Mouse (Mus musculus) left cerebral cortex, postnatal 14 days (tissue): Measurements from ENCODE around the gene Zfr2. TPM values are rescaled to one million over a fixed set of nuclear protein-coding genes. Genes with fewer than 3 reads are reported as not detected.

Source experiments
- DNase-seq, 2 experiments: peaks; one replicate each; pipeline ENCODE4 v3.0.0; 2021 to 2022; ENCODE audit warnings: low spot score in 2 of 2, mixed read lengths in 1 of 2
- intact Hi-C: fragments of 180-260 bp; cut with DNase I; formaldehyde crosslinking; loops from one replicate; pipeline ENCODE4 v1.15.1; 2025
- long read RNA-seq, 2 experiments: library from polyadenylated mRNA; stranded (forward); transcript quantifications; one replicate each; pipeline ENCODE4 v2.0.0; 2021
- total RNA-seq, 2 experiments: library from RNA; stranded (reverse); gene quantifications; 2 replicates each; pipeline ENCODE4 v1.2.3; 2021

Zfr2 gene
- total RNA-seq, result 10 to 100 TPM; 66.1 to 66.7 TPM
- long read RNA-seq, experiment 1, transcript Zfr2-201 (18 exons, 3,349 nt), result major isoform, 32 of 75 reads
- long read RNA-seq, experiment 1, partial matches to known transcripts, result 6 of 75 reads
- long read RNA-seq, experiment 1, other reads (novel, unspliced or antisense), result 34 of 75 reads
- long read RNA-seq, experiment 2, transcript Zfr2-201 (18 exons, 3,349 nt), result major isoform, 34 of 92 reads
- long read RNA-seq, experiment 2, partial matches to known transcripts, result 10 of 92 reads
- long read RNA-seq, experiment 2, other reads (novel, unspliced or antisense), result 46 of 92 reads

DNA sequence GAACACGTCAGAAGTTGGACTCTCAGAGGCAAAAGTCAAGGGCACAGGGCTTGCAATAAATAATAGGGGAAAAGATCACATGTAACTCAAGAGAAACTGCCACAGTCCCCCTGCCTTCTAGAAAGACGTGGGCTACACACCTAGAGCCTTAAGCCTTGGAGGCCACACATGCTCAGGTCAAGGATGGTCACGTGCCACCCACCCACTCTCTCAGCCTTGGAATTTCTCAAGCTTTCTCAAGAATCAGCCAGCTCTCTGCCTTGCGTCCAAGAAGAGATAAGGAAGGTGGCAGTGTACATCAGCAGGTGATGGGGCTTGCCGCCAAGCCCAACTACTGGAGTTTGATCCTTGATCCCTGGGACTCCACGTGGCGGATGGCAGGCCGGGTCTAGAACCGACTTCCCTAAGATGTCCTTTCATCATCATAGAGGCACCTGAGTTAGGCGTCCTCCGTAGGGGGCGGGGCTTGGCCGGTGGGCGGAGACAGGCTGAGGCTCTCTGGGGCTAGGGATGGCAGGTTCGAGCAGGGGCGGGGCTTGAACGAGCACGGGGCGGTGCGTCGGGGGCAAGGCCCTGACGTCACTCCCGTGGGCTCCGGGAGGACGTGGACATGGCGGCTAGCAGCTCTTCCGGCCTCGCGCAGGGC lies at the start of gene Zfr2:
Gene Zfr2, plus strand, starts transcription at position 576 of the 646 bp plus-strand sequence.
- peak; percentile 93 for DNase-seq
- intact Hi-C loops, result no loop called here

DNA sequence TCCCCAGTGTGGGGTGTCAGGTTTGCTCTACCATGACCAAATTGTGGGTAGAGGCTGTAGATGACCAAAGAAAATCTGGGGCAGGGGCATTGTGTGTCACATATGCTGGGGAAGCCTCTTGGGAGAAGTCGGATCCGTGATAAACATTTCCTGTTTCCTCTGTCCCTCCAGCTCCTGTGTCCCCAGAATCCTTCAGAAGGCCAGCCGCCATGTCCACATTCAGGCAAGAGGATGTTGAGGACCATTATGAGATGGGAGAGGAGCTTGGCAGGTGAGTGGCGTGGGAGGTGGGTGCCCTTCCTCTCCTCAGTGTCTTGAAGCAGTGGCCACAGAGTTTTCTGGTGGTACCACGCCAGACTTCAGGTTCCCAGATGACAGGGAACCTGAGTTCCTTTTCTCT lies 49.1 kb upstream of the Zfr2 start, which contains the start of gene 4930442H23Rik:
Gene 4930442H23Rik, minus strand, starts transcription at position 45 of the 400 bp plus-strand sequence.
- DNase-seq, result no peak
- intact Hi-C loops, result no loop called here

DNA sequence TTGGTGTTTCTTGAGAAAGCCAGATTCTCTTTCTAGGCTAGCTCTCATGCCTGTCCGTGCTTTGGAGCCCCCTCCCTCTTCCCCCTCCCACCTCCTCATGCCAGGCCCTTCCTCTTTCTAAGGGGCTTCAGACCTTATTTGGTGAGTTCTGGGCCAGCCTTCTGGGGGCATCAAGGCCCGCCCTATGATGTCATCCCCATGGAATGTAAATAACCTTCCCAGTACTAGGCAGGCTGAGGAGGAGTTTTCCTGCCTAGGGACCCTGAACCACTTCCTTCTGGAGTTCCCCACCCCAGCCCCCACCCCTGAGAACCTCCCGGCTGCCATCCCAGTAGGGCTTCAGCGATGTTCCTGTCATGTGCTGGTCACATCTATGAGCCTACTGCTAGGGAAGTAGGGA lies 48.2 kb upstream of the Zfr2 start:
- intact Hi-C loops, result no loop called here
- DNase-seq, result no peak

DNA sequence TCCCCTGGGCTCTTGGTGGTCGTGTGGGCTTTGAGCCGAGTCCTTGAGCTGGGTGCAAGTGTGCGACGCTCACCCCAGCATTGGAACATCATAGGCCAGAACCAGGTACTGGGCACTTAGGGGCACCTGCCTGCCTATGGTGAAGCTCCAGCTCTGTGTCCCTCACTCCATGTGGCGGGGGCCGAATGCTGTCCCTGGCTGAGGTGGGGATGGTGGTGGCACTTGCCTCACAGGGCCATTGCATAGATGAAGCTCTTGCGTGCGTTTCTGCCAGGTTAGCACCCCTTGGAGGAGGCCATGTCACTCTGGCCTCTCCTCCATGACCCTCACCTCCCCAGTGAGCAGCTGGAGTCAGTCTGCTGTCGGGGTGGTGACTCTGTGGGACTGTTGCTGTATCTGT lies 45.8 kb upstream of the Zfr2 start:
- intact Hi-C loops, result no loop called here
- DNase-seq, result no peak

DNA sequence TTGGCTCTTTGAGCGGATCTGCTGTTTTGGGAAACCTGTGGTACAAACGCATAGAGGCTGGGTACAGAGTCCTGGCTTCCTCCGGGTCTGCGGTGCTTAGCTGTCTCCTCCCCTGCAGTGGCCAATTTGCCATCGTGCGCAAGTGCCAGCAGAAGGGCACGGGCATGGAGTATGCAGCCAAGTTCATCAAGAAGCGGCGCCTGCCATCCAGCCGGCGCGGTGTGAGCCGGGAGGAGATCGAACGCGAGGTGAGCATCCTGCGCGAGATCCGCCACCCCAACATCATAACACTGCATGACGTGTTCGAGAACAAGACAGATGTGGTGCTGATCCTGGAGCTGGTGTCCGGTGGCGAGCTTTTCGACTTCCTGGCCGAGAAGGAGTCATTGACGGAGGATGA lies 43.1 kb upstream of the Zfr2 start:
- intact Hi-C loops, result loop anchor here (10.0 kb wide), 1 partner anchor 255 kb away; no protein-coding TSS in a partner anchor
- no peak for DNase-seq

DNA sequence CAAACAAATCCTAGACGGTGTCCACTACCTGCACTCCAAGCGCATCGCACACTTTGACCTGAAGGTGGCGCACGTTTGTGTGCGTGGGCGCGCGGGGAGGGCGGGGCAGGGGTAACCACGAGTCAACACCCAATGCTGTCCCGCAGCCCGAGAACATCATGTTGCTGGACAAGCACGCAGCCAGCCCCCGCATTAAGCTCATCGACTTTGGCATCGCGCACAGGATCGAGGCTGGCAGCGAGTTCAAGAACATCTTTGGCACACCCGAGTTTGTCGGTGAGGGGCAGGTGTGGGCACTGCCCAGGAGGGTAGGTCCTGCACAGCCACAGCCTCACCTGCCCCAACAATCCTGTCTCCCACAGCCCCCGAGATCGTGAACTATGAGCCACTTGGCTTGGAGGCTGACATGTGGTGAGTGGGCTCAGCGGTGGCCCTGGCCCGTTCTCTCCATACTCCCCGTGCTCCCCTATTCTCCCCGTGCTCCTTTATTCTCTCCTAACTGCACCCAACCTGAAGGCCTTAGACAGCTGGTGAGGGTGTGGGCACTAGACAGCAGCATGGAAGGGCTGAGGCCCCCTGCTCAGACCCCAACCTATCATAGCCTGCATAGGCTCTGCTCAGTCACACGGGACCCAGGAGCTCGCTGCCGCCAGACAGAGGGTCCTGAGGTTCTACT lies 42.6 kb upstream of the Zfr2 start:
- DNase-seq, result no peak
- intact Hi-C loops, result loop anchor here (10.0 kb wide), 1 partner anchor 254 kb away; no protein-coding TSS in a partner anchor

DNA sequence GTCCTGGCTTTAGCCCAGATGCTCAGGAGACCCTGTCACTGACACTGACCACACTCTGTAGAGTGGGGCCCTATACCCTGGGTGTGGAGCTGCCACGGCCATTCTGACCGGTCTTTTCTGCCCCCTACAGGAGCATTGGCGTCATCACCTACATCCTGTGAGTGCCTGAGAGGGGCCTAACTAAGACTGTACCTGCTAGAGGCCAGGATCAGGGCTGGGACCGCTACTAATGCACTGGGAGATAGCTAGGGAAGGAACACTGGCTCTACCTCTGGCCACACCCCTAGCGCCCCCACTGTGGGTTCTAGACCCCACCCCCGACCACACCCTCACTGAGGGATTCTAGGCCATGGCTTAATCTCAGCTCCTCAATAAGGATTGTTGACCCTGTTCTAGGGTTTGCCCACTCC lies 42.0 kb upstream of the Zfr2 start:
- intact Hi-C loops, result loop anchor here (10.0 kb wide), 1 partner anchor 254 kb away; no protein-coding TSS in a partner anchor
- DNase-seq, result no peak

DNA sequence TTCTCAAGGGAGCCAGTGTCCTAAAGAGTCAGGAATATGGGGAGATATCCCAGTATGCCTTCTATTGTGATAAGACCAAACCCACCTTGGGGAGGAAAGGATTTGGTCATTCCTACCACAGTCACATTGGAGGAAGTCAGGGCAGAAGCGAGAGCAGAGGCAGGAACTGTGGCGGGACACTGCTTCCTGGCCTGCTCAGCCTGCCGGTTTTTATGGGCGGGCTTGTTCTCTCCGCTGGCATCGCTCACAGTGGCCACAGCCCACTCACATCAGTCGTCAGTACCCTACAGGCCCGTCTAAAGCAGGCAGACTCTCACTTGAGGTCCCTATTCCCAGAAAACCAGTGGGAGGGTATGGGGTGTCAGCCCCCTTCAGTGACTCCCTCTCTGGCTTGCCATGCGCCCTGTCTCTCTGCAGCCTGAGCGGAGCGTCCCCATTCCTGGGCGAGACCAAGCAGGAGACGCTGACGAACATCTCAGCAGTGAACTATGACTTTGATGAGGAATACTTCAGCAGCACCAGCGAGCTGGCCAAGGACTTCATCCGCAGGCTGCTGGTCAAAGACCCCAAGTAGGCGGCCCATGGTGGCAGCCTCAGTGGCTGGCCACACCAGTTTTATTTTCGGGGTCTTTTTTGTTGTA lies 41.5 kb upstream of the Zfr2 start:
- DNase-seq, result no peak
- intact Hi-C loops, result loop anchor here (10.0 kb wide), 1 partner anchor 253 kb away; no protein-coding TSS in a partner anchor

DNA sequence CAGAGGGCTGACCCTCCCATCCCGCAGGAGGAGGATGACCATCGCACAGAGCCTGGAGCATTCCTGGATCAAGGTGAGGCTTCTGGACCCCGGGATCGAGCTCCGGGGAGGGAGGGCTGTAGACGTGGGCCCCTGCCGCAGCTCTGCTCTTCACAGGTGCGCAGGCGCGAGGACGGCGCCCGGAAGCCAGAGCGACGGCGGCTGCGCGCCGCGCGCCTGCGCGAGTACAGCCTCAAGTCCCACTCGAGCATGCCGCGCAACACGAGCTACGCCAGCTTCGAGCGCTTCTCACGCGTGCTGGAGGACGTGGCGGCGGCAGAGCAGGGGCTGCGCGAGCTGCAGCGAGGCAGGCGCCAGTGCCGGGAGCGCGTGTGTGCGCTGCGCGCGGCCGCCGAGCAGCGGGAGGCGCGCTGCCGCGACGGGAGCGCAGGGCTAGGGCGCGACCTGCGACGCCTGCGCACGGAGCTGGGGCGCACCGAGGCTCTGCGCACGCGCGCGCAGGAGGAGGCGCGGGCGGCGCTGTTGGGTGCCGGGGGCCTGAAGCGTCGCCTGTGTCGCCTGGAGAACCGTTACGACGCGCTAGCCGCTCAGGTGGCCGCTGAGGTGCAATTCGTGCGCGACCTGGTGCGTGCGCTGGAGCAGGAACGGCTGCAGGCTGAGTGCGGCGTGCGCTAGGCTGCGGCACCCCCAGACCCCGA lies 40.5 kb upstream of the Zfr2 start:
- intact Hi-C loops, result loop anchor here (10.0 kb wide), 1 partner anchor 252 kb away; no protein-coding TSS in a partner anchor
- DNase-seq, result peak; percentile 88 to 94

DNA sequence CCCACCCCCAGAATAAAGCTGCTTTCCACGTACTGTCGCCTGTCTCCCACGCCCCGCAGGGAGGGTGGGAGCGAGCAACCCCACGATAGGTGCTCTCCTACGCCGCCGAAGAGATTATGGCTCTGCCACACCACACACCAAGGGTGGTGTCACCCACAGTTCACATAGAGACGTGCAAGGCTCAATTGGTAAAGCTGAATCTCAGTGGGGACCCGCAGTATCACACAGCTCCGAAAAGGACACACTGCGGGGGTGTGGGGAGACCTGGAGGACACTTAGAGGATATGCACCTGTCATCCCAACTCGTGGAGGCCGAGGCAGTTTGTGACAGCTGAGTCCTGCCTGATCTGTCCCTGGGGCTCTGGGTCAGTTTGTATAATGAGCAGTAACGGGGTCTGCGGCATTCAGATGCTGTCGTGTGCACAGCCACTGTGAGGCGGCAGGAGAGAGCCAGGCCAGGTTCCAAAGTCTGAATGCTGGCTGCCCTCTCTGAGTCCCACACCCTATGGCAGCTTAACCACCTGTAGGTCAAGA lies 39.9 kb upstream of the Zfr2 start:
- intact Hi-C loops, result loop anchor here (10.0 kb wide), 1 partner anchor 252 kb away; no protein-coding TSS in a partner anchor
- no peak for DNase-seq

DNA sequence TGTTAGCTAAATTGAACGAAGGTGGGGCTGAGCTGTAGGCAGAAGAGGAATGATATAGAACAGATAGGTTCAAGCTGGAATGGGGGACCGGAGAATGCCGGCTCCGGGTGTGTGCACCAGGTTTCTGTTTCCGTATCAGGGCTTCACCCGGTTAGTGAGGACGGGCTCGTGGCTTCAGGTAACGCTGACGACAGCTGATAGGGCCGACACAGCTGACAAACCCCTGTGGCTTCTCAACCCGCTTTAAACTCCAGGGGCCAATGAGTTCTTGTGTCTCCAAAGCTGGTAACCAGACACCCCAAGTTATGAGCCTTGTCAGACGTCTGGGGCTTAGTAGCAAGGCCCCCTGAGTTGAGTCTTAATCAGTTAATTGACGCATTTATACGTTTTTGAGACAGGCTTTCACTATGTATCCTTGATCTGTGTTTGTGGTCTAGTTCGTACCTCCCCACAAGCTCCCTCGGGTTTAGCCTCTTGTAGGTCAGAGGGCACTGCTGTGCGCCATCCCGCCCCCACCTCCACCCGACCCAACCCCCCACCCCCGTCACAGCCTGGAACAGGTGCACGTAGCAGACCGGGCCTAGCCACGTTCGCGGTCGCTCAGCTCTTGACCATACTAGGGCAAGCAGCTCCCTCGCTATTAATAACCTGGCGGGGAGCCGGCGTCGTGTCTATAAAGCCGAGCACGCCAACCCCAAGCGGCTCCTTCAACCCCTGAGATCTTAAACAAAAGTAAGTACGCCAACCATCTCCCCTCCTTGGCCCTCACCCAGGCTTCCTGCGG lies 38.8 kb upstream of the Zfr2 start:
- peak in 1 of 2 experiments; percentile 44 for DNase-seq
- intact Hi-C loops, result loop anchor here (10.0 kb wide), 1 partner anchor 251 kb away; no protein-coding TSS in a partner anchor

DNA sequence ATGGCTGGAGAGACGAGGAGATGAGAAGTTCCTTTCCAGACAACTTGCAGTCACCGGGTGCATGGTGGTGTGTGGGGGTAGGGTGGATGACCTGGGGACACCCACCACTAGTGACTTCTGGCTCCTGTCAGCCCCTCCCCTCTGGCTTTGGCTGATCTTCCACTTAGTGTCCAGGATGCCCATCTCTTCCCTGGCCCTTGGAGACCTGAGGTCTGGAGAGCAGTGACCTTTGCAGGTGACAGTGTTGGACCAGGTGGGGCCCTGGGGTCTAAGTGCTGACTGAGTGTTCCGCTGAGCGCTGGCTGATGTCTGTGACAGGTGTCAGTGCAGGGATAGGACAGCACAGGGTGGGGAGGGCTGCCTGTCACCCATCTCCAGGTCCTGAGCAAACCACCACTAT lies 37.7 kb upstream of the Zfr2 start:
- DNase-seq, result no peak
- intact Hi-C loops, result loop anchor here (5.0 to 10.0 kb wide), 2 partner anchors 47 to 250 kb away; no protein-coding TSS in a partner anchor

DNA sequence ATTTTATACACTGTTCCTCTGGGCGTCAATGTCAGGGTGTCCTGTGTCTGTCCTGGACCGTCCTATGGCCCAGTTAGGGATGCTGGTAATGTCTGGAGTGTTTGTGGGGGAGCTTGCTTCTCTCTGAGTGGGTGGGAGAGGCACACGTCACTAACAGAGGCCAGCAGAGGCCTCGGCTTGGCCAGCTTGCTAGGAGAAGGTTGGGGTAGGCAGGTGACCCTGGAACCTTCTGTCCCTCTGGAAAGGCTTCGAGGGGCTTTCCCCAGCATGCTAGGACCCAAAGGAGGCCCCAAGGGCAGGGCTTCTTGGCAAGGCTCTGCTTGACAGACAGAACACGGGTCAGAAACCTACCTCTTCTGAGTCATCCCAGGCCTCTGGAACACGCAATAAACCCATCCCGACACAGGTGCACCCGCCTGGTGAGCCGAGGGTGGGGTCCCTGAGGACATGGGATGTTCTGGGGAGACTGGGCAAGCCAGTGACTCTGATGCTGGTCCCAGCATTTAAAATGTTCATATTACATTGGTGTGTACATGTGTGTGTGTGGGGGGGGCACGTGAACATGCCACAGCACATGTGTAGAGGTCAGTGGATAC lies 36.4 kb upstream of the Zfr2 start:
- intact Hi-C loops, result loop anchor here (5.0 to 10.0 kb wide), 2 partner anchors 46 to 248 kb away; no protein-coding TSS in a partner anchor
- DNase-seq, result no peak

DNA sequence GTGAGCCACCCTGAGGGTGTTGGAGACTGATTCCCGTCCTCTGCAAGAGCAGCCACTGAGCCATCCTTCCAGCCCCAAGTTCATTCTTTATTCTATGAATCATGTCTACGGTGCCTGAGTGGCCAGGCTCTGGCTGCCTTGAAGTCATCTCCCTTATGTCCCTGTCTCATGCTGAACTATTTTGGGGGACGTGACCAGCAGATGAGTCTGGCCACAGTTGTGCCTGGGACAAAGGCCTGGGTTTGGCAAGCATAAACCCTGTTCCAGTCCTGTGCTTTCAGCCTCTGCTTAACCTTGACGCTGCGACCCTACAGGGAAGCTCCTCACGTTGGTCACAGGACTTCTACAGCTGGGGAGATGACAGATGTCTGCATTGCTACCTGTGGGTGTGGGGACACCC lies 35.6 kb upstream of the Zfr2 start:
- intact Hi-C loops, result loop anchor here (5.0 to 10.0 kb wide), 2 partner anchors 45 to 247 kb away; no protein-coding TSS in a partner anchor
- DNase-seq, result no peak

DNA sequence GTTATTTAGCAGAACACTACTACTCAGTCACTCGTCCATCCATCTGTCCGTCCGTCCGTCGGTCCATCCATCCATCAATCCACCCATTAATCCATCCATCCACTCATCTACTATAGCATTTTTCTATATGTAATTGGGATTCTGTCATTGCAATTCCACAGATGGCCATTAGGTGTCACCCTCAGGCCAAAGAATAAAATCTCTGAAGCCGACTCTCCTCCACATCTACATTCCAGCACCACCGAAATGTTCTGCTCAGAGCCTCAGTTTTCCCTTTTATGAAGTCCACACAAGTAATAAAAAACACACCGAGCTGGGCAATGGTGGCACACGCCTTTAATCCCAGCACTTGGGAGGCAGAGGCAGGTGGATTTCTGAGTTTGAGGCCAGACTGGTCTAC lies 34.7 kb upstream of the Zfr2 start:
- intact Hi-C loops, result loop anchor here (5.0 to 10.0 kb wide), 2 partner anchors 44 to 247 kb away; no protein-coding TSS in a partner anchor
- DNase-seq, result peak; percentile 81 to 83

DNA sequence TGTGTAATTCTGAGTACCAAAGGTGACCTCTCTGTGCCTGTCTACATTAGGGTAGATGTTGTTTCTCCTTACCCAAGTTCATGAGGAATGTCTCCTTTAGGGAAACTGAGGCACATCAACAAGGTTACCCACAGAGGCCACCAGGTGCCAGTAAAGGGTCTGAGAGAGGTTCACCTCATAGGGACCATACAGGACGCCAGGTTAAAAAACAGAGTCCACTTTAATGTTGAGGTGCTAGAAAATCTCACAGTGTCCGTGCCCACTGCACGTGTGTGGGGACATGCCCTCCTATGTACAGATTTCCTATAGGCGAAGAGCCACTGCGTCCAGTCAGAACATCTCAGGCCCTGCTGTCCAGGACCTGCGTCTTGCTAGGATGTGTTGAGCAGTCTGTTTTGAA lies 34.0 kb upstream of the Zfr2 start:
- intact Hi-C loops, result loop anchor here (5.0 to 10.0 kb wide), 2 partner anchors 43 to 246 kb away; no protein-coding TSS in a partner anchor
- no peak for DNase-seq

DNA sequence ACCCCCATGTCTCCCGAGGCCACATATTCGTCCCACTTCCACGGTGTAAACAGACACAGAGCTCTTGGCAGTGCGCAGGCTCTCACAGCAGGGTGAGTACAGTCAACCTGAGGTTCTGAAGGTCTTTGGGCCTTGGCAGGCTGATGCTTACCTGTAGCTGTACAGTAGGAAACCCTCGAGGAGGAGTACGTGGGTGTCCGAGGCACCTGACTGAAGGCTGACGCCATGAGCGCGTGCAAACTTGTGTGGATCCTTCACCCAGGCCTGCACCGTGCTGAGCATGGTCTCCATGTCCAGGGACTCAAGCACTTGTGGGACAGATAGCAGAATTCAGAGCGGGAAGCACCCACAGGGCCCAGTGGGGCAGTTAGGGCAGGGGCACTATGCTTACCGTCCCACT lies 32.8 kb upstream of the Zfr2 start:
- DNase-seq, result no peak
- intact Hi-C loops, result no loop called here
